Mouse (Mus musculus) mouse embryonic stem cell (cell line): ENCODE measurements around the gene Lrrc66.
"Not testable (repeated sequence)": the region's sequence is repeated elsewhere in the genome, so short reads cannot be mapped to it uniquely, and the experiment has no call there.

Experiments
- in situ Hi-C, 2 experiments: fragments of 300-500 bp; cut with MboI; formaldehyde crosslinking; loops; 1 replicate in 1 of 2; 3 replicates in 1 of 2; pipeline ENCODE4 v1.14.3; 2019 to 2020; ENCODE audit warnings: low sequenced_read_pairs in 2 of 2, low pct_unique_long_range_greater_than_20kb in 1 of 2, mixed read lengths in 1 of 2; ENCODE audit not compliant: unreplicated experiment in 1 of 2

The Lrrc66 gene

GRCm38 (mm10) chr5:73626842-73627241 is 5.5 kb downstream of the Lrrc66 start:
- in situ Hi-C loops, result loop anchor here (5.0 to 10.0 kb wide), 3 partner anchors 62 to 195 kb away; no protein-coding TSS in a partner anchor

DNA sequence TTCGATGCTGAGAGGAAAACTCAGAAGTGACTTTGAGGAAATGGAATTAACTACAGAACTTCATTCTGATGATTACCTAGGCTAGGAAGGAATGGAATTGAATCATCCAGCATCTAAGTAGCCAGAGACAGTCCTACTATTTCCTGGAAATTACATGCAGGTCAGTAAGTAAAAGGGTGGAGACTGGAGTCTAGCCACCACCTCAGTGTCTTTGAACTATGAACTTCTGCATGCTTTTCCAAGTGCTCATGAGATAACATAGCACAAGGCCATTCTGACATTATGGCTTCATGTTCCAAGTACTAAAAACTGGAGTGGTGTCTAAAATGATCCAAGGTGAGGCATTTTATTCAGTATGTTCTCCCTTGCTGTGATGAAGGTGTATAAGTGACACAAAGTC is 6.8 kb downstream of the Lrrc66 start:
- in situ Hi-C loops, result loop anchor here (5.0 to 10.0 kb wide), 3 partner anchors 61 to 193 kb away; no protein-coding TSS in a partner anchor

DNA sequence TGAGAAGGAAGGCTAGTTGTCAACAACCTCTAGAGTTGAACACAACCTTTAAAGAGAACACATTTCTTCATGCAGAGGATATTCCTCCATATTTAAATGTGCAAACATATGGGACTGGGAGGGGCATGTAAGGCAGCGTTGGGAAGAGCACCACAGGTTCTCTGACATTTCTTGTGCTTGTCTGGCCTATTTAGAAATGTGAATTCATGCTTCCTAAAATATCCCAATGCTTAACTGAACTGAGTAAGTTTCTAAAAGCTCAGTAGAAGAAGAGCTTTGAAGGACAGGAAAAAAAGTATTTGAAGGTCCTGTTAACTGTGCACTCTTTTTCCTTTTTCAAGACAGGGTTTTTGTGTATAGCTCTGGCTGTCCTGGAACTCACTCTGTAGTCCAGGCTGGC is 13.4 kb downstream of the Lrrc66 start:
- in situ Hi-C loops, result no loop called here

GRCm38 (mm10) chr5:73615211-73615610 is 17.1 kb downstream of the Lrrc66 start:
- in situ Hi-C loops, result no loop called here

DNA sequence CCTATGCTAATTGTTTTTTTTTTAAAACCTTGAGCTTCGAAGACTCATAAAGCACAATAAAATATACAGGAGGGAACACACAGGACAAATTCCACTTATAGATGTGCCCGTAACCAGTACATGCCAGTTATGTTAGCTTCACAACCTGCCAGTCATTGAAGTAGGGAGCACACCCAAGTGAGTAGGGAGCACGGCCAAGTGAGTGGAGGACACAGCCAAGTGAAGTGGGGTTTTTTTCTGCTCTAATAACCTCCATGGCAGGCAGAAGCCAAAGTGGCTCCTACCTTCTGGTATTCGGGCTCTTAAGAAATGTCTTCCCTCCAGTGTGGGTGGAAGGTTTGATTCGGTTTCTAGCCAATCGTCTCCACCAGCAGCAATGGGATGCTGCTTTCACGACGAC is 19.0 kb downstream of the Lrrc66 start:
- in situ Hi-C loops, result no loop called here

- in situ Hi-C loops, result no loop called here
These were observed 21.3 kb downstream of the Lrrc66 start for GRCm38 (mm10) chr5:73611071-73611470.

- in situ Hi-C loops, result no loop called here
These were observed 27.4 kb downstream of the Lrrc66 start for GRCm38 (mm10) chr5:73604964-73605363.

GRCm38 (mm10) chr5:73604542-73604941 is 27.8 kb downstream of the Lrrc66 start:
- in situ Hi-C loops, result no loop called here

DNA sequence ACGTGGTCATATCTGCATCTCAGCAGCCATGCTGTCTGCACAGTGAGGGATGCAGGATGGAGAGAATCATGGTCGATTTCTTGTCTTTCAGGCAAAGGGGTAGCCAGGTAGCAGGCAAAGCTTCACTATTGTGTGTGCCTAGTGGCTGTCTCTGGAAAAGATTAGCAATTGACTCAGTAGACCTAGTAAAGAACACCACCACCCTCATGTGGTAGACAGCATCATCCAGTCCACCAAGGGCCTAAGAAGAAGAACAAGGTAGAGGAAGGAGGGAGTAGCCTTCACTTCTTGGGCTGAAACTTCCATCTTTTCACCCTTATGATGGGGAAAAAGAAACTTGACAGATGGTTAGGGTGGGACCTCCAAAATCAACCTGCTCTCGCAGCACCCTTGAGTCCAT is 29.5 kb downstream of the Lrrc66 start:
- in situ Hi-C loops, result no loop called here

DNA sequence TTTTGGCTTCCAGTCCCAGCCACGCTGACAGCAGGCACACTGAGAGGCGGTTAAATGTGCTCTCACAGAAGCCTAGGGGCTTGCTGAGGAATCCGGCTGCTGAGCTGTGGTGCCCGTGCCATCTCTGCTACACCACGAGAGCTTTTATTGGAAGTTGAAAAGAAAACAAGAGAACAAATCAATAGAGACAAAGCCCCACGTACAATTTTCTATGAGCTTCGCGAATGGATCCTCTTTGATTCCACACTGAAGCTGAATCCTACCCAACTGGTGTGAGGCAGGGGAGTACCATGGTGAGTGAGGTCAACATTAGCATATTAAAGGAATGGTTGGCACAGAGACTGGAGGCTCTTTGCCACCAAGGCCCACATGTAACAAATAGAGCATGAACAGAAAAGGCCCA is 31.0 kb downstream of the Lrrc66 start:
- in situ Hi-C loops, result no loop called here

GRCm38 (mm10) chr5:73599991-73600390 is 32.3 kb downstream of the Lrrc66 start:
- in situ Hi-C loops, result no loop called here

DNA sequence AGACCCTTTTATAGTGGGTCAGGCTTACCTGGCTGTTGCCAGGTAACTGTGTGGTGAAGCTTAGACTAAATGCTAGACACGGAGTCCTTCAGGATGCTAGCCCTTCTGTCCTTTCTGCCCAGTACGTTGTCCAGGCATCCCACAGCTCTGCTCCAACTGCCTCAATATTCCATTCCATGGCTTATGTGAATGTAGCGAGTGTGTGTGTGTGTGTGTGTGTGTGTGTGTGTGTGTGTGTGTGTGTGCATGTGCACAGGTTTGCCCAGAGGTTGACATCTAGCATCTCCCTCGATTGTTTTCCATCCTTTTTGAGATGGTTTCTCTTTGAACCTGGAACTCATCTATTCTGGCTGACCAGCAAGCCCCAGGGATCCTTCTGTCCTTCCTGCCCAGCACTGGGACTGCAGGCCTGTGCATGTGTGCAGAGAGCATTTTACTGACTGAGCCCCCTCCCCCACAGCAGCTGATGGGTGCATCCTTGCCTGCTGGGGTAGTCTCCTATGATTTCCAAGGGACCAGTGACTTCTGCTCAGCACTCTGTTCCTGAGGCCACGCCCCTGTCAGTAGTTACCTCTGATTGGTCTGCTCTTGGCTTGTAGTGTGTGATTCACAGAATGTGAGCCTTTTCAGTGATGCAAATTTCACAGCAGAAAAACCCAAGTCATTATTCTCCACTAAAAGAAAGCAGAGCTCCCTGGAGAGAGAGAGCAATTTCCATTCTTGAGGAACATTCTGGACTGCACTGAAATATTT is 33.2 kb downstream of the Lrrc66 start:
- in situ Hi-C loops, result no loop called here

- in situ Hi-C loops, result no loop called here
These were observed 45.2 kb downstream of the Lrrc66 start for GRCm38 (mm10) chr5:73587119-73587518.

DNA sequence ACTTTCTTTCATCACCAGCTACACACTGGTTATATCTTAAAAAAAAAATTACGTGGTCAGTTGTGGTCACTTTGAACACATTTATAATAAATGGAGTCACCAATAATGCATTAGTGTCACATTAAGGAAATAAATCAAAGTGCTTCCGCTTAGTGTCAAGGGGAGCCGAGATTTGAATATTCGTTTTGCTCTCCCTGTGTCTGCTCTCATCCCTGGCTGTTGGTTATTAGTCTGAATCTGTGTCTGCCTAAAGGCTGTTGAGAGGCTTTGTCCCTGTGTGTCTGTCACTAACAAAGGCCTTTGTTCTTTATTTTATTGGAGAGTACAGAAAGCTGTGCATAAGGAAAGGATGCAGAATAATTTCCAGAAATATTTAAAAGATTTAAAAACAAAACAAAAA is 45.7 kb downstream of the Lrrc66 start:
- in situ Hi-C loops, result no loop called here

DNA sequence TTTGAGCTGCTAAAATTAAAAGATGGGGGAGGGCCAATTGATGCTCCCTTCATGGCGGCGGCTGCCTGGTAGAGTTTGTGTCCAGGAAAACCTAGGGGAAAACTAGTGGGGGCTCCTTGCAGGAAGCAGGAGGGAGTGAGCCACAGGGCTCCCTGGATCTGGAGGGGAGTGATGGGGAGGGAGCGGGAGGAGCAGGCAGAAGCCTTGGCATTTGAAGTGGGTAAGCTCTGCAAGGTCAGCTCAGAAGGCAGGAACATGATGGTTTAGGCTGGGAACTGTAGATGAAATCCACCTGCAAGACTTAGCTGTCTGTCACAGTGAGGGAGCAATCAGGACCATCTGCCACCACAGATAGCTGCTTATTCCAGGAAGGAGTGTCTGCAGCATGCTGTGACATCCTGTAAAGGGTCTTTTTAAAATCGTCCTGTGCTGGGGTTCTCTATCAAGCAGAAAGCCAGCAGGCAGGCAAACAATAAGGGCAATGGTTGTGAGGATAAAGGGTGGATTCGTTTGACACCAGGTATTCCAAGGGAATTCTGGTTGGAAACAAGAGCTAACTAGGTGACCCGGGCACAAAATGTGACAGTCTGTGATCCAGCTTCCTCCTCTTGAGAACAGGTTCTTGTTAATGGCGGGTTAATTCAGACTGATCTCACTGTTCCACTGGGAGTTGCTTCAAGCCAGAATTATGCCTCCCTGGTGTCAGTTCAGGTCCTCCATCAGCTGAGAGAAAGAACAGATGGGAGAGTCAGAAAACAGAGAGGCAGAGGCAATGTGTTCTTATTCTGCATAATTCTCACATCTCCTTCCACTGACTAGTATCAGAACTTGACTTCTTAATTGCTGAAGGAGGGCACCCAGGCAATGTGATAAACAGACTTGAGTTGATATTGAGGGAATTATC is 46.9 kb downstream of the Lrrc66 start:
- in situ Hi-C loops, result no loop called here

GRCm38 (mm10) chr5:73584011-73584410 is 48.3 kb downstream of the Lrrc66 start:
- in situ Hi-C loops, result not testable (repeated sequence)

GRCm38 (mm10) chr5:73578131-73578530 is 54.2 kb downstream of the Lrrc66 start:
- in situ Hi-C loops, result no loop called here

DNA sequence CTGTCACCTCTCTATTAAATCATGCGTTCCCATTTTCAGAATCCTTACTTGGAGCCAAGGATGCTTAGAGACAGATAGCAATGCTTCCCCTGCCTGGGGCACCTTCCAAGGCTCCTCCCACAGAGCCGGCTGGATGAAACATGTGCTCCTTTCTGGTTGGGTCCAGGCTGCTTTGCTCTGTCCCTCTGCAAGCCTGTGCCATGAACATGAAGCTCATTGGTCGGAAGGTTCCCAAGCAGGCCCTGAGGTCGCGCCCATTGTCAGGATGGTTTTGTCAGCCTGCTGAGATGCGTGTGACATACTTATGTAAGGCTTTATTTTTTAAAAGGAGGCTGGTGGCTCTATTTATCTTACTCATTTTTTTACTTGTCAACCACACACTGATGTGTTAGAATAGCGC is 55.6 kb downstream of the Lrrc66 start:
- in situ Hi-C loops, result no loop called here

DNA sequence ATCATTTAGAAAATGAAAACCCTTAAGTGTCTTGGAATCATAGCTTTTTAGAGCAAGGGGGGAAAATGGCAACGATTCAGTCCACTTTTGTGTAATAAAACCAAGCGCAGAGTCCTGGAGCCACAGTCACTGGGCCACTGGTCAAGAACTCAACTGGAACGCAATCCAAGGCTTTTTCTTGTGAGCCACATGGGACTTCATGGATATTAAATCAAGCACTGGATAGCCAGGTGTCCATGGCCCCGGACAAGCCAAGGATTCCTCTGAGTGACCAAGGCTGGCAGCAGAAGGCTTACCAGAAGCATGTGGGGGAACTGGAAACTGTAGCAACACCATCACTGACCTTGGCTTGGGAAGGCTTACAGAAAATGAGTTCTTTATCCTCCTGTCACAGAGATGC is 57.7 kb downstream of the Lrrc66 start:
- in situ Hi-C loops, result no loop called here

DNA sequence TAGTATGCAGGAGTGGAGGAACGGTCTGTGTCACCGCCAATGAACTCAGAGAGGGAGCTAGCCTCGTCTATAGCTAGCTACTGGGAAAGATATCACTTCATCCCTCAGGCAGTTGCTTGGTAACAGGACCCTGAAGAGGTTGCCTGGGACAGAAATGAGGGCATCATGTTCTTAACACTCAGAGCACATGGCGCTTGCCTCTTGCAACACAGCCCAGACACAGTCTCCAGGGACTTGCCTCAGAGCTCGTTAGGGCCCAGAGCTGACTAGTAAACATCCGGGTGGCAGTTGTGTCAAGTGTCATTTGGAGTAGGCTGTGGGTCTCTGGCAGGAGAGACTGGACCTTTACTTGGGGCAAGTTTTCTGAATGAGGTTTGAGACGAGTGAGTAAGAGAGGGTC is 58.5 kb downstream of the Lrrc66 start:
- in situ Hi-C loops, result no loop called here
